Mouse (Mus musculus) fibroblast of lung, adult 2 months (primary cell): ENCODE results near the gene Maco1.
"Not testable (repeated sequence)": the region's sequence is repeated elsewhere in the genome, so short reads cannot be mapped to it uniquely, and the experiment has no call there.

Experiments used
- DNase-seq: peaks from one replicate; pipeline ENCODE4 v3.0.0-alpha.2; 2011; ENCODE audit warnings: low read depth

Maco1 gene

DNA sequence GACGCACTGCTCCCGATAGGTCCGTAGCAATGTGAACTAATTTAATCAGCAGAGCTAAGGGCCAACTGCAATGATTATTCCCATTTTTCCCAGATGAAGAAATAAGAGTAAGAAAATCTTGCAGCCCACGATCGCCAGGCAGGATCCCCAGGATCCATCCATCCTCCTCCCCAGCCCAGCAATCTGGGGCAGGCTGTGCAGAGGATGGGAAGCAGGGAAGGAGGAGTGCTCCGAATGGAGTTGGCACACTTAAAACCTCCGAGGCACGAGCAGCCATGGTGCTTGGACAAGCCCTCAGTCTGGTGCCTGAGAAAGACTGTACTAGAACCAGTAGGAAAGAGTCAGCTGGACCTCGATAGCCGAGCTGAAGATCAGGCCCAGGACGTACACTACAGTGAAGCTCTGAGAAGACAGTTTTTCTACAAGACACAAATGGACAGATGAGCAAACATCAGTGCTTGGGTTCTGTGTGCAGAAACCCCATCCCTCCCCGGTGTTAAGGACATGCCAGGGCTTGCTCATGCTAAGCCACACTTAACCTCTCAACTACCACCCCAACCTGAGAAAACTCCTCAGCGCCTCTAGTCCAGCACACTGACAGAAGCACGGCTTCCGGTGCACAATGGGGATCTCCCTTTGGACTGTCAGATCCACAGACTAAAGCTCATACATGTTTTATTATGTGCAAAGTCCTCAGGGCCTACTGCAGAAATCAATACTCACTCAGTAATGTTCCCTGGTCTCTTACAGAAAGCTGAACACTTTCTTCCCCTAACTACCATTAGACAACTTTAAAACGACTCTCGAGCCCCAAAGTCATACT lies 39.5 kb downstream of the Maco1 start:
- DNase-seq = no peak

DNA sequence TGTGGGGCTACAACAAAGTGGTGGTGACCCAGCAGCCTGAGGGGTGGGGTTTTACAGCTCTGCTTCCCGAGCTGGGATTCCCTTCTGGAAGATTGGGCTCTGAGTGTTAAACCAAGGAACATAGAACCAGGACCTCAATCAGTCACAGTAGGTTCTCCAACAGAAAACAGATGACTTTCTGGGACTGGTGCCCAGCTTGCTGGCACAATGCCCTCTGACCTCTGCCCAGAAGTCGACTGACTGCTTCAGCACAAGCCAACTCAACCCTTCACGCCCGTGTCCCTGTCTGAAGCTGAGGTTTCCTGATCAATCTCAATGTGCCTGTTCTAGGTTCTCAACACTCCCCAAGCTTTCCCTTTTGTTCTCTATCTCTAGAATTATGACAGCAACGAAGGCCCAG lies 48.4 kb downstream of the Maco1 start:
- peak; percentile 92 for DNase-seq

DNA sequence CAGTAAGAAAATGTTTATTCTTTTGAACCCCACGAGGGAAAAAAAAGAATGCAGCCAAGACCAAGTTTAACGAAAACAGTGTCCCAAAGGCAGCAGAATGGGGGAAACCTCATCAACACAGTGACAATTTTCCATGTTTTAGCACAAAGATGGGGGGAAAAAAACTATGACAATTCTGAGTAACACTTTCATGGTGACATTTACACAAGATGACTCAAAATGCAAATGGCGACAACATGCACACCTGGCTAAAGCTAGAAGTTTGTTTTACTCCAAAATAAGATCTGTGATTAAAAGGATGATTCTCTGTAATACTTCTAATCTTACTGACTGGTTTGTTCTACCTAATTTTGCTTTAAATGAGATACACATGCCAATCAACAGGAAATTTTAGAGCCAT lies 50.4 kb downstream of the Maco1 start:
- DNase-seq = no peak

DNA sequence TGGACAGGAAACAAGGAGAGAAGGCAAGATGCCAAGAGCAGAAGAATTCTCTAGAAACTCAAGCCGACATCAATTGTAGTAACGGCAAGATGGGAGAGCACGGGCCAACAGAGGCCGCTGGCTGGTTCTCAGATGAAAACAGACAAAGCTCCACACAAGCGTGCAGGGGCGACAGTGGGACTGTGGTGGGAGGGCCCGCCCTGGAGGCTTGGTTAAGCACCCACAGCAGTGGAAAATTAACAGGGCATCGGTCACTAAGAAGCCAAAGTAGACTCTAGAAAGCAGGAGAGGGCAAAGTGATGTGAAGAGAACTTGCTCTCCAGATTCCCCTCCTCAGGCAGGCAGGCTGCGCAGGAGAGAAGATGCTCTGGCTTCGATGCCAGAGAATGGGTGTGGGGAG lies 51.0 kb downstream of the Maco1 start:
- no peak for DNase-seq

DNA sequence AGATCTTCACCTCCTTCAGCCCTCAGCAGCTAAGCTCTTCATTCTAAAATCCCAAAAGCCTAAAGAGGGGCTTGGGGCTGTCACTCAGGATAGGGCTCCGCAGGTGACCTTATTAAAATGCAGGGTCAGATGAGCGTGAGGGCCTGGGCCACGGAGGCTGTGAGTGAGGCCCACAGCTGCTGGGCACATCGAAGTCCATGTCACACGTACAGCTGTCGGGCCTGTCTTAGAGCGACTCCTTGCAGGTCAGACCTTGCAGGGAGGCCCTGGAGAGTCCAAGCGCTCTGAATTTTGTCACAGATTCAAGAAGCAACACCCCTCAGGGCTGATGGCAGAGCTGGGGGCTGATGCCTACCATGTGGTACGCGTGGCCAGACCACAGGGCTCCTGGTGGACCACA lies 52.5 kb downstream of the Maco1 start:
- DNase-seq = no peak

DNA sequence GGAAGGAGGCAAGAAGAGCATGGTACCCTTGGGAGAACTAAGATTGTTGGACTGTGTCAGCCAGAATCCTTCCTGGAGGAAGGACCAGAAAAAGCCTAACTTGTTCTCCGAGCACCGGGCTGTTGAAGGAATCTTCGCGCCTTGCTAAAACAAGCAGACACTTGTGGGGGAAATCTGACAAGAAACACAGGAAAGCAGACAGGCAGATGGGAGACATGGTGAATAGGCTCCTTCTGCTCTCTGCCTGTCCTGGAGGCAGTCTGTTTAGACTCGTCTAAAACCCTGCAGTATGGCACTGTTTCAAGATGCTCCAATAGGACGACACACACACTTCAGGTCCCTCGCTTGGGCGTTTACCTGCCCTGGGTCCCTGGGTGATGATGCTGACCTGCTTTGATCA lies 53.0 kb downstream of the Maco1 start:
- no peak for DNase-seq

DNA sequence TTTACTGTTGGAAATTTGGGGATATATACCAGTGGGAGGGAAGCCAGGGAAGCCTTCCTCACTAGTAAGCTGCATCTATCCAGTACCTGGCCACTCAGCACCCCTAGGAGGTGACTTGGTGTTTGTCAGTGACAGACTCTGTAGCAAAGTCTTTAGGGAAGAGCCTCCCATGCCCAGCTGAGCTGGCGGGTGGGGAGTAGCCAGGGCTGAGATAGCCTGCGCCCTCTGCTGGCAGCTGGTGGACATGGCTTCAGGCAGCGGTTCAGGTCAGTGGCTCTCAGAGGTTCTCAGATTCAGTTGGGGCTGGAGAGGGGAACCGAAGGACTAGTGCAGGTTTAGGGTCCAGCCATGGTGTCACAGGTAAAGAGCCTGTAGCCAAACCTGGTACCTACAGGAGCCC lies 53.9 kb downstream of the Maco1 start:
- DNase-seq = no peak

DNA sequence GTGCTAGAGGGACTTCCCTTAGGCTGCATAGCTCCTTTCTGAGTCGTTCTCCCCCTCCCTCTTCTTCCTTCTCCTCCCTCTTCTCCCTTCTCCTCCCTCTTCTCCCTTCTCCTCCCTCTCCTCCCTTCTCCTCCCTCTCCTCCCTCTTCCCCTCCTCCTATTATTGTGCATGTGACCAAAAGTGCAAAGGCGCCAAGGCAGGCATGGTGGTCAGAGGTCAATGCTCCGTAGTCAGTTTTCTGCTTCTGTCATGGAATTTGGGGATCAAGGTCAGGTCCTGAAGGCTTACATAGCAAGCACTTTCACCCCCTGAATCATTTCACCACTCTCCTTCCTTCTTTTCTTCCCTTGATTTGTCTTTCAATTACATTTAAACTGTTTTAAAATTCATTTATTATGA lies 54.3 kb downstream of the Maco1 start:
- DNase-seq = no peak

DNA sequence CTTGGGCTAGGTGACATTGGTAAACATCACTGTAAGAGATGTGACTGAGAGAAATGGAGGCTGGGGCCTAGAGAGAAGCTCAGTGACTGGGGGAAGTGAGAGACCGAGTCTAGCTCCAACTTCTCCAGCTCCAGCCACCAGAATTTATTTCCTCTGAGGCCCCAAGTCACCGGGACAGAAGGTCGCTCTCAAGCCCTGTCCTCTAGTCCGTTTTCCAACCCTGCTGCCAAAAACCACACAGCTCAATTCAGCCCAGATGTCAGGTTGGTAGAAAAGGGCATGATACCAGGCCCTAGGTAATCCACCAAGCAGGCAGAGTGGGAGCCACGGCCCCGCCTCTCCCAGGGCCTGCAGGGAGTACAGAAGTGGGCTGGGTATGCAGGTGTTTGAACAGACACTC lies 55.5 kb downstream of the Maco1 start:
- no peak for DNase-seq

DNA sequence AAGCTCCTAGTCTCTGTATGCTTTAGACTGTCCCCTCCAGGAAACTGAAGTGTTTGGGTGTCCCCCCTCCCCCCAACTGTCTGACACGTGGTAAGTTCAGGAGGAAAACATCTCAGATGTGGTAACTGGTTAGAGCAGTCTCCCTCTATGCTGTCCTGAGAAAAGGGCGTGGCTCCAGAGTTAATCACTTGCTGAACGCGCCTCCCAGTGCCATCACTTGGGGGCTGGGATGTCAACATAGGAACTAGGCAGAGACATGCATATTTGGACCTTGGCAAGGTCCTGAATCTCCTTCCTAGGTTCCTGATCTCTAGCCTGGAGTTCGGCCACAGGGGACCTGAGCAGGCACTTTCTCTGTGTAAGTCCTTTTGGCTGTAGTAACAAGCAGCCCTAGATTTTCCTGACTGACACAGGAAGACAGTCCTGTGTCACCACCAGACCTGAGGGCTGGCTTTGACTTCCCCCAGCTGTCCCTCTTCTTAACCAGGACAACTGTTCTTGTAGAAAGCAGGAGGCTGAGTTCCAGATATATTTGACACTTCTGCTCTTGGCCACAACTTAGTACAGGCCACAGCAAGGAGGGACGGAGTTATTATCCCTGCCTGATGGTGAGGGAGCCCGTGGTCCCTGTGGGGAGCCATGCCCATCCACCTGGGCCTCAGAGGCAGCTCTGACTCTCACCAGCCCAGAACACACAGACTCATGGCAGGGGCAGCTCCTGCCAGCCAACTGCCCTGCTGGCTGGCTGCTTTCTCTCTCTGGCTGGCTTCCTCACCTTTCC lies 56.4 kb downstream of the Maco1 start:
- no peak for DNase-seq

DNA sequence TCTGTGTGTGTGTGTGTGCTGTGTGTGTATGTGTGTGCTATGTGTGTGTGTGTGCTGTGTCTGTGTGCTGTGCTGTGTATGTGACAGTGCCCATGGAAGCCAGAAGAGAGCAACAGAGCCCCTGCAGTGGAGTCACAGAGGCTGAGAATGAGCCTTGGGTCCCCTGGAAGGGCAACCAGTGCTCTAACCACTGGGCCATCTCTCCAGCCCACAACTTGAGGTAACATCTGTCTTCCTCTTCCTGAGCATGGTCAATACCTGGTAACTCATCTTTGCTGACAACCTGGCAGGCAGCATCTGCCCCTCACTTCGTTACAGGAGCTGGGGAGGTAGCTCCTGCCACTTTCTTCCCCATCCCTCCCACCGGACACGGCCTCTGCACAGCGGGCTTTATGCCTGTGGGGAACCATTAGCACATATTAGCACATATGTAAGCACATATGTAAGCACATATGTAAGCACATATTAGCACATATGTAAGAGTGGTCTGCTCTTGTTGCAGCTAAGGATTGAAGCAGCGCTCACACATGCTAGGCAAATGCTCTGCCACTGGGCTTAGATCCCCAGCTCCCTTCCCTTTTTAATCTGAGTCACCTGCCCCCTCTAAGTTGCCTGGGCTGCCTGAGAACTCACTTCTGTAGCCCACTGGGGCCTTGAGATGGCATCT lies 57.2 kb downstream of the Maco1 start:
- DNase-seq = no peak

DNA sequence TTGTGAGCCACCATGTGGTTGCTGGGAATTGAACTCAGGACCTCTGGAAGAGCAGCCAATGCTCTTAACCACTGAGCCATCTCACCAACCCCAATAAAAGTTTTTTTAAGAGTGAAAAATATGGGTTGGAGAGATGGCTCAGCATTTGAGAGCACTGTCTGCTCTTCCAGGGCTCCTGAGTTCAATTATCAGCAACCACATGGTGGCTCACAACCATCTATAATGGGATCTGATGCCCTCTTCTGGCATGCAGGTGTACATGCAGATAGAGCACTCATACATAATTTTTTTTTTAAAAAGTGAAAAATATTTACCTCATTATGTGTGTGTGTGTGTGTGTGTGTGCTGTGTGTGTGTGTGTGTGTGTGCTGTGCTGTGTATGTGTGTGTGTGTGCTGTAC lies 58.2 kb downstream of the Maco1 start:
- DNase-seq = not testable (repeated sequence)

DNA sequence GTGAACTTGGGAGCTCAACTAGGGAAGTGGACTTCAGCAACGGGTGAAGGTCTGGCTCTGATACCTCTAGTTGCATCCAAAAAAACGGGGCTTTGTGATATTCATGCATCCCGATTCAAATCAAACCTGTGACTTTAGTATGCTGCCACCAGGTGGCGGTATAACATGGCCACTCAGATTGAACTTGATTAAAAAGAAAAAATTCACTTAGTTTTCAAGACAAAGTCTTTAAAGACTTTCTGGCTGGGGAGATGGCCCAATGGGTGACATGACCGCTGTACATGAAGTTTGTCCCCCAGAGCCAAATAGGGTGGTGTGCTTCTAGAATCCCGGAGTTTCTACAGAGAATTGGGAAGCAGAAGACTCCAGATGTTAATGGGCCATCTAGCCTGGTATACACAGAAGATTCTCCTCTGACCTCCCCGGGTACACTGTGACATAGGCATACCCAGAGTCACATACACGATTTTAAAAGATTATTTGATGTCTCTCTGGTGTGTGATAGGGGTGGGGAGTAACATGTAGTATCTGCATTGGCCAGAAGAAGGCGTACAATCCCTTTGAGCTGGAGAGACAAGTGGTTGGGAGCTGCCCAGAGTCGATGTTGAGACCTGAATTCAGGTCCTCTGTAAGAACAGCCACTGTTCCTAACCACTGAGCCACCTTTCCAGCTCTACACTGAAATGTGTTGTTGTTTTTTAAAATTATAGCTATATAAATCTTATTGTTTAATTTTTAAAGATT lies 59.8 kb downstream of the Maco1 start:
- DNase-seq = peak; percentile 37

DNA sequence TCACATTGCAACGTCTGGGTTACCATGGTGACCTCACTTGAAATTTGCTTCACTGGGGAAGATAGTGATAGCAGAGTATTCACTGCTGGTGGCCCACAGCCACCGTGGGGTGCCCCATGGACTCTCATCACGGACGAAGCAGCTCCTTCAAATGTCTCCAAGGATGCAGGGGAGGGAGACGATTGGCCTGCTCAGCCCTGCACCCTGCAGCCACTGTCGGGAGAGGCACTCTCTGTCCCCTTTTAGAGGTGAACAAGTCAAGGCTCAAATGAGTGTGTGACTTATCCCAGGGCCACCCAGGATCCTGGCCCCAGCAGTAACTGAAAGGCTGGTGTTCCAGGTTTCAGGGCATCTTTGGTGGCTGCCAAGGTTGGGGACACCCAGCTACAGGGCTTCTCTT lies 61.4 kb downstream of the Maco1 start:
- DNase-seq = no peak

DNA sequence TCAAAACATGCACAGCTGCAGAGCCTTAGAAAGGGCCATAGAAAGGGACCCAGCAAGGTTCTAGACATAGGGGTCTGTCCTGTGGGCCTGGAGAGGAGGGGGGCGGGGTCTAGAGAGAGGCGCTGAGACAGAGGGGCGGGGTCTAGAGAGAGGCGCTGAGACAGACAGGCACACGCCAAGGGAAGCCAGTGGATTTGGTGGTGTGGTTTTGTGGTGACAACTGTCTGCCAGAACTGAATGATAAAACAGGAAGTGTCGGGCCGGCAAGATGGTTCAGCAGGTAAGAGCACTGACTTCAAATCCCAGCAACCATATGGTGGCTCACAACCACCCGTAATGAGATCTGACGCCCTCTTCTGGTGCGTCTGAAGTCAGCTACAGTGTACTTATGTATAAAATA lies 66.2 kb downstream of the Maco1 start:
- DNase-seq = no peak

DNA sequence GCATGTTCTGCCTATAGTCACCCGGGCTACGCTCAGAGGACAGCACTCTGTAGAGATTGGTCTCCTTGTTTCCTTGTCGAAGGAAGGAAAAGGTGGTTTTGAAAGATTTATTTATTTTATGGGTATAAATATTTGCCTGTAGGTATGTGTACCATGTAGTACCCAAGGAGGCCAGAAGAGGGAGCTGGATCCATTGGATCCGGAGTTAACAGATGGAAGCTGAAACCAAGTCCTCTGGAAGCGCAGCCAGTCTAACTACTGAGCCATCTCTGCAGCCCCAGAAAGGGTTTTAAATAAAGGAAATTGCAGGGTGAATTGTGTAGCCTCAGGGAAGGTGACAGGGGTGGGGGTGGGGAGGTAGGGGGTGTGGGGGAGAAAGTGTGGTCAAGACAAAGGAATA lies 68.4 kb downstream of the Maco1 start:
- no peak for DNase-seq

DNA sequence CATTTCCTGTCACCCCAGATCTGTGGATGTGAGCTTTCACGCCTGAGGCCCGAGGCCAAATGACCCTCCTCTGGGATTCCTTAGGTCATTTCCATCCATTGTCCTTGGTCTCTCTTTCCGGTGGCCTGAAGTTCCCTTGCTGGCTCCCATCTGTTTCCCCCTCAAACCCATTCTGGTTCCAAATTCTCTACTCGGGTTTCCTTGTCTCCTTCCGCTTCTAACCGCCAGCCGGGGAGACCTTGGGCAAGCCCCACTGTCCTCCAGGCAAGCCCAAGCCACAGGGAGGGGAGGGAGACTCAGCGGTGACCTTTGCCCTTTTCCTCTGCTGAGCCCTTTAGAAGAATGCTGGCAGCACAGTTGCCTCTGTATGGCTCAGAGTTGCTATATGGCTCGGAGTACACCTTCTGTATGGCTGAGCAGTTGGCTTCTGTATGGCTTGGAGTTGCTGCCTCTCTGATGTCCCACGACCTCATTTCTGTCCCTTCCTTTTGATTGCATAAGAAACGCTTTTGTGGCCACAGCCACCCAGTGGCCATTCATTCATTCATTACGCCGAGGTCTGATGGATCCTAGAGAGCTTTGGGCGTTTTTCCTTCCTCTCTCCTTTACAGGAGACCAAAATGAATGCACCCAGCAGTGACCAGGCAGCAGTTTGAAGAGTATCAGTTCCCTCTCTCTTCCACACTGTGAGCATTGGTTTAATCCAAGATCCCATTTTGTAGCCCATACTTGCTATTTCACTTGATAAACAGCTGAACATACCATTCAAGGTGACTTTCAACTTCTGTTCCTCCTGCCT lies 73.8 kb downstream of the Maco1 start:
- no peak for DNase-seq

DNA sequence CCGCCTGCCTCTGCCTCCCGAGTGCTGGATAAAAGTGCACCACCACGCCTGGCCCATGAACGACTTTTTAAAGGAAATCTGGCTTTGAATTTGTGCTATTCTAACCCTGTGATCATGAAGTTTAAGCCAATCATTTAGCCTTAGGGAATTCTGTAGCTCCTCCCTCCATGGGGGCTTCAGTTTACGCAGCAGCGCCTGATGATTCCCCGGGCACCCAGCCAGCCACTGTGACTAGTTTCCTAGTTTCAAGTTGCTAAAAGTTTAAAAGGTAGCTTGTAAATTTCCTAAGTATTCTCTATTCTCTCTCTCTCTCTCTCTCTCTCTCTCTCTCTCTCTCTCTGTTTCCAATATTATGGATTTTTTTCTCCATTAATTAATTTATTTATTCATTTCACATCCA lies 76.9 kb downstream of the Maco1 start:
- no peak for DNase-seq

DNA sequence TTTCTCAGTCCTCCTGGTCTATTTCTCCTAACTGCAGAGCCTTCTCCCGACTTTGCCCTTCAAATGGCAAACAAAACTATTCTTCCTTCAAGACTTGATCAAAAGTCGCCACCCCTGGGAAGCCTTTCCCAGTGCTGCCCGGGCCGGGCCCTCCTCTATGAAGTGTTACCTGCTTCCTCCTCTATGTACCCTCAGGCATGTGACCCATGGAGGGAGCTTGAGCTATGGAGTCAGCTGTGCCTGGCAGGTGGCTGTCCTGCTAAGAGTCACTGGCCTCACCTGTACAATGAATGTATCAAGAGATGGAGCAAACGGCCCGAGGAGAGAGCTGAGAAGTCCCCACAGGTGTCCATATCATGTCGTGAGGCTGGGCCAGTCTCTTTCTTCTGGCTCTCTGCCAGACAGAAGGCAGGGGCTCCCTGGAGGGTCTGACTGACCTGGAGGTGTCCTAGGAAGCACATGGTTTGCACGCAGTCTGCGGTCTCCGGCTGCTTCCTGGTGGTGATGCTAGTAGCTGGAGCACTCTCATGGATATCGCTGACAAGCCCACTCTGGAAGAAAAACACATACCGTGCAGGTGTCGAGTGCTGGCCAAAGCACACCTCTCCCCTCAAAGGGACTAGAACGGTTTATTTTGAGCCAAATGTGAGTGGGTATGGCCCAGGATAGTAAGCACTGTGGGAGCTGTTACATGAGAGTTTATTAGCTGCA lies 77.8 kb downstream of the Maco1 start:
- DNase-seq = no peak

DNA sequence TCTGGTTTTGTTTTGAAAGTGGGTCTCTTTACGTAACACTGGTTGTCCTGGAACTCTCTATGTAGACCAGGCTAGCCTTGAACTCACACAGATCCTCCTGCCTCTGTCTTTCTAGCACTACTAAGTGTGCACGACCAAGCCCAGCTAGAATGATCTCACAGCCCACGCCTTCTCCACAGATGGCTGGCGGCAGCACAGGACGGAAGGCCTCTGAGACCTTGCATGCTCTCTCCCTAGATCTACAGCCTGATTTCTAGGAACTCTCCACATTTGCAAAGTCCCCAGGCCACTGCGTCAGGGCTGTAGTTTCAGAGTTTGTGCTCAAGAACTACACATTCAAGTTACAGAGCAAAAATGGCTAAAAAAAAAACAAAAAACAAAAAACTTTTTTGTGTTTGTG lies 79.0 kb downstream of the Maco1 start:
- no peak for DNase-seq
